Mouse (Mus musculus) megakaryocyte progenitor cell, adult 5-6 weeks (primary cell): ENCODE measurements around the gene Gm49337. TPM values are rescaled to one million over a fixed set of nuclear protein-coding genes. Genes with fewer than 3 reads are reported as not detected.

ENCODE experiments used
- ATAC-seq: replicated peaks from 2 replicates; pipeline ENCODE4 v1.8.0; 2016; ENCODE audit warnings: mild to moderate bottlenecking, moderate TSS enrichment, inconsistent platforms; ENCODE audit not compliant: poor library complexity
- total RNA-seq, 2 experiments: library from RNA; stranded (forward) in 1 of 2; stranded (reverse) in 1 of 2; fragments of 157-497, 149-512 nt in 1 of 2; fragments of 200-1000 nt in 1 of 2; gene quantifications; 2 replicates each; pipeline versions ENCODE4 v1.2.3 to v1.2.4; 2015 to 2017

Gm49337 gene
- total RNA-seq (2015), result 0.12 TPM in 1 of 2 replicates, not detected in the other
- total RNA-seq (2017), result not detected in 2 replicates

- ATAC-seq, result no peak
Observed at GRCm38 (mm10) chr4:116173072-116173471, at the start of gene Gm49337, which contains the start of gene 1700042G07Rik. Gene Gm49337 (plus strand): TSS chr4:116173384. Gene 1700042G07Rik (plus strand): TSS chr4:116173372.

GRCm38 (mm10) chr4:116123602-116124519 lies 49.3 kb upstream of the Gm49337 start, which contains the start of the genes Rad54l and Pomgnt1:
Gene Rad54l (minus strand): TSS chr4:116123690.
Gene Pomgnt1 (plus strand): TSS chr4:116123840.
- ATAC-seq, result peak; percentile 96

GRCm38 (mm10) chr4:116125803-116126386 lies 47.3 kb upstream of the Gm49337 start:
- ATAC-seq, result peak; percentile 43

- no peak for ATAC-seq
Observed at GRCm38 (mm10) chr4:116127956-116128355, 45.2 kb upstream of the Gm49337 start.

GRCm38 (mm10) chr4:116133126-116133525 lies 40.1 kb upstream of the Gm49337 start:
- ATAC-seq, result no peak

GRCm38 (mm10) chr4:116134990-116135389 lies 38.2 kb upstream of the Gm49337 start:
- ATAC-seq, result peak; percentile 79

- ATAC-seq, result no peak
Observed at GRCm38 (mm10) chr4:116137421-116137996, 35.7 kb upstream of the Gm49337 start.

- no peak for ATAC-seq
Observed at GRCm38 (mm10) chr4:116140801-116141574, 32.2 kb upstream of the Gm49337 start.

- no peak for ATAC-seq
Observed at GRCm38 (mm10) chr4:116141736-116142135, 31.4 kb upstream of the Gm49337 start.

- no peak for ATAC-seq
Observed at GRCm38 (mm10) chr4:116142269-116142668, 30.9 kb upstream of the Gm49337 start.

GRCm38 (mm10) chr4:116143317-116143811 lies 29.8 kb upstream of the Gm49337 start:
- ATAC-seq, result 0 out of 2 replicates have a peak, but pooled peaks have one; percentile 27

GRCm38 (mm10) chr4:116143891-116144717 lies 29.1 kb upstream of the Gm49337 start:
- ATAC-seq, result peak; percentile 70

- peak; percentile 21; the same call in 1 of the 2 replicates for ATAC-seq
Observed at GRCm38 (mm10) chr4:116149812-116150155, 23.4 kb upstream of the Gm49337 start.

GRCm38 (mm10) chr4:116150156-116150861 lies 22.9 kb upstream of the Gm49337 start:
- peak; percentile 80 for ATAC-seq

- ATAC-seq, result no peak
Observed at GRCm38 (mm10) chr4:116150862-116151221, 22.3 kb upstream of the Gm49337 start.

- ATAC-seq, result no peak
Observed at GRCm38 (mm10) chr4:116151238-116151637, 21.9 kb upstream of the Gm49337 start, which contains the start of gene Lurap1. Gene Lurap1 (minus strand): TSS chr4:116151338.

GRCm38 (mm10) chr4:116152702-116153101 lies 20.5 kb upstream of the Gm49337 start:
- ATAC-seq, result no peak

GRCm38 (mm10) chr4:116157882-116158281 lies 15.3 kb upstream of the Gm49337 start:
- ATAC-seq, result no peak

- peak; percentile 70; the same call in 1 of the 2 replicates for ATAC-seq
Observed at GRCm38 (mm10) chr4:116159912-116160311, 13.3 kb upstream of the Gm49337 start.
